Mouse (Mus musculus) CD8-positive naive resting alpha-beta T cell, adult 2 months (primary cell): ENCODE measurements around the gene Abi3.

Source experiments
- DNase-seq, 2 experiments: peaks; one replicate each; pipeline ENCODE4 v3.0.0; 2022; ENCODE audit warnings: low read depth in 2 of 2, low spot score in 2 of 2

Abi3 gene

GRCm38 (mm10) chr11:95791787-95792186 is 50.5 kb downstream of the Abi3 start:
- DNase-seq = no peak

- no peak for DNase-seq
These were observed 52.8 kb downstream of the Abi3 start for GRCm38 (mm10) chr11:95789451-95789891.

GRCm38 (mm10) chr11:95786511-95786910 is 55.8 kb downstream of the Abi3 start:
- DNase-seq = no peak

- no peak for DNase-seq
These were observed 56.6 kb downstream of the Abi3 start for GRCm38 (mm10) chr11:95785675-95786074.

GRCm38 (mm10) chr11:95783958-95784357 is 58.3 kb downstream of the Abi3 start:
- DNase-seq = no peak

GRCm38 (mm10) chr11:95783457-95783856 is 58.8 kb downstream of the Abi3 start:
- DNase-seq = no peak

GRCm38 (mm10) chr11:95781557-95781956 is 60.7 kb downstream of the Abi3 start:
- no peak for DNase-seq

GRCm38 (mm10) chr11:95780480-95780879 is 61.8 kb downstream of the Abi3 start:
- DNase-seq = no peak
